Mouse (Mus musculus): ENCODE measurements around the gene Gm17720.
"Not testable (repeated sequence)": the region's sequence is repeated elsewhere in the genome, so short reads cannot be mapped to it uniquely, and the experiment has no call there.

The Gm17720 gene

DNA sequence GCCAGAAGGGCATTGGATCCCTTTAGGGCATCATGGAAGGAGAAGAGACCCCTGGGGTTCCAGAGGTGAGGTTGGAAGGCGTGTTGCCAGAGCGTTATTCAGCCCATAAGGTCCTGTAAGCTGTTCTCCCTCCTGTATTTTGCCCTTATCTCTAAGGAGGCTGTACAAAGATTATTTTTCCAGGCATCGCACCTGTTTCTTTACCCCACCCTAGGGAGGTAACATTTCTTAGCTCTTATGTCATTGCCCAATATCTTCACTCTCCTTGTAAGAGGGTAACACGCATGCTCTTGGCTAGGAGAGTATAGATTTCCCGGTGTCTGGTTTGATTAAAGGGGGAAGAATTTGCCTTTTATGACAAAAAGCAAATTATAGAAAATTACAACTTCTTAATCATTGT lies 62.9 kb downstream of the Gm17720 start, which contains the start of gene Chst4:
Gene Chst4 (minus strand): TSS at position 82 of the 400 bp plus-strand sequence.
- DNase-seq (ENCODE audit: low read depth) = no peak

DNA sequence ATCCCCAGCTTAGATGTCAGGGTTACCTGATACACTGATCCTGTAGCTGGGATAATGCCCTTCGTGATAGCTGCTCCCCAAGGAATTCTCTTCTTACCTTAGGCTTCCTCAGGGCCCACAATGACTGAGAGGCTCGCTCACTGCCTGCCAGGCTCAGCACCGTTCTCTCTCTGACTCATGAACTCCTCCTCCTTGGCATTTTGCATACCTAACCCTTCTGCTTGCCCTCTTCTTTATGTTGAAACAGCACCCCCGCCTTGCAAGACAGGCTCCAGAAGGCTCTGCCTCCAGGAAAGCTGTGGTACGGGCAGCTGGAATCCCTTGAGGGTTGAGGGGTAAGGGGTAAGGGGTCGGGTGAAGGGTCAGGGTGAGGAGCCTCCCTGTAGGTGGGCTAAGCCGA lies 63.3 kb downstream of the Gm17720 start:
- DNase-seq (ENCODE audit: low read depth) = no peak

- DNase-seq (ENCODE audit: low read depth) = no peak
Observed at GRCm38 (mm10) chr8:110036156-110036555, 66.4 kb downstream of the Gm17720 start.

DNA sequence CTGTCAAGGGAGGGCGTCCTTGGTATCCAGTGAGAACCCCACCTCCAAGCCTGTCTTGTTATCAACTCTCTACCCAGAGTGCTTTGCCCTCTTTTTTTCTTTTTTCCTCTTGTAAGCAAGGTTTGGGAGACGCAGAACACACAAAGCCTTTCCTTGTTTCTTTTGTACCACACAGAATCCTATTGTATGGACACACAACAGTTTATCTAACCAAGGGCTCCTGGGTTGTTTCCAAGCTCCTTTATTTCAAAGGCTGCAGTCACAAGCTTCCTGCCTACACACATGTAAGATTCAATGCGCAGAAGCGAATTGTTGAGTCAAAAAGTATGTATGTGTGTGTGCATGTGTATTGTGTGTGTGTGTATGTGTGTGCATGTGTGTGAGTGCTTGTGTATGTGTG lies 68.2 kb downstream of the Gm17720 start:
- DNase-seq (ENCODE audit: low read depth) = no peak

DNA sequence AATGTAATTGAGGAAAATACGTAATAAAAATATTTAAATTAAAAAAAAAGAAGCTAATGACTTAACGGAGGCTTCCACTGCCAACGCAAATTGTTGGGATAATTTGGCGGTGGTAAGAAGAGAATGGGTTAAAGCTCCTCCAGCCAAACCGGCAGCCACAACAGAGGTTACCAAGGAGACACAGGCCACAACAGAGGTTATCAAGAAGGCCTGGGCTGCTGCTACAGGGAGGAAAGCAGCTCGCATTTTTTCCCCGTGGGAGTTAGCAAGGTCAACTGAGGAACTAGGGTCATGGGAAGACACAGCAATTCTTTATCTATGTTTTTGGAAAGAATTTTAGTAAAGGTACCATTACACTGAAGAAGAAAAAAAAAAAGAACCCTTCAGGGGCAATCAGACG lies 68.8 kb downstream of the Gm17720 start:
- DNase-seq (ENCODE audit: low read depth) = not testable (repeated sequence)

Data from c-Kit-positive CD71-negative TER-119-negative erythroid progenitor cells, embryonic 14.5 days (primary cell).